9 mouse cellular contexts compared by ENCODE assay signal in the genomic region with DNA sequence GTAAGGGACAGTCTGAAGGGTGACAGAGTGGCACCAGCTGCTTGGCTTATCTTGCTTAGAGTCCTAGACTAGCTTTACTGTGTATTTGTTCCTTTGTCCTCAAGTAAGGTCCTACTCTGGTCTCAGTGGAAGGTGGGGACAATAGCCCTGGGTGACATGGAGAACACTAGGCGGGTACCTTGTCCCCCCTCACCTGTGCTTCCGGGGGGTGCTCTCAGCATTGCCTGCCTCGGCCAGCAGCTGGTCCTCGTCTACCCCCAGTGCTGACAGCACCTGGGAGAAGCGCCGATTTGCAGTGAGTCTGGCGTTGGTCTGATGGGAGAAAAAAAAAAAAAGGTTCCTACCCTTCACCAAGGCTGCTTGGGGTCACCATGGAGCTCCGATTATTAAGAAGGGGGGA. TPM values are rescaled to one million over a fixed set of nuclear protein-coding genes. Genes with fewer than 3 reads are reported as not detected.
DNase-seq lines count a peak whose midpoint lies in the region; ATAC-seq and TF ChIP-seq lines count a peak whose summit lies in the region.
"Had no signal": no experiment of that assay in that cellular context is flagged by ENCODE, and none has a peak within 500 bp of the region (broad histone marks: within the 10 kb centered on the region; RNA-seq: fewer than 3 reads in every experiment).

No protein-coding gene starts in this region.

- 54% methylated on average over 8 of the region's 8 CpGs for WGBS in heart, embryonic 11.5 days (ENCODE audit: insufficient replicate concordance)
- 89% methylated on average over 8 of the region's 8 CpGs for WGBS in neural tube, embryonic 11.5 days
- WGBS in limb, embryonic 14.5 days, result 74% methylated on average over 8 of the region's 8 CpGs

- H3K4me3 ChIP-seq in heart, embryonic 11.5 days (ENCODE audit: low read depth, low read length), result peak overlapping the region; percentile 100; the same call in 1 of the 2 replicates
- H3K4me3 ChIP-seq in neural tube, embryonic 11.5 days (ENCODE audit: low read depth, low read length), result 0 out of 2 replicates have a peak overlapping the region, but pooled peaks have one; percentile 94
- peak overlapping the region; percentile 99 for H3K4me3 ChIP-seq in limb, embryonic 14.5 days (replicated peaks; ENCODE audit: low read length)

- peak overlapping the region; percentile 94 for H3K4me2 ChIP-seq in heart, embryonic 11.5 days
- H3K4me2 ChIP-seq in neural tube, embryonic 11.5 days (ENCODE audit: low read depth), result no peak overlapping the region
- H3K4me2 ChIP-seq in limb, embryonic 14.5 days (replicated peaks; ENCODE audit: low read depth, low read length, severe bottlenecking), result peak overlapping the region; percentile 84

- H3K4me1 ChIP-seq in heart, embryonic 11.5 days (ENCODE audit: control insufficient read depth, insufficient read depth, low read length), result peaks cover 23% of the 10 kb centered on the region
- peaks cover 24% of the 10 kb centered on the region for H3K4me1 ChIP-seq in neural tube, embryonic 11.5 days (ENCODE audit: control insufficient read depth, insufficient read depth, low read length)
- H3K4me1 ChIP-seq in limb, embryonic 14.5 days (ENCODE audit: control insufficient read depth, insufficient read depth, low read length), result peaks cover 23% of the 10 kb centered on the region

- no peaks in the 10 kb centered on the region for H3K9me3 ChIP-seq in heart, embryonic 11.5 days (replicated peaks; ENCODE audit: control insufficient read depth, low read length)
- H3K9me3 ChIP-seq in neural tube, embryonic 11.5 days (ENCODE audit: control insufficient read depth, low read length), result no peaks in the 10 kb centered on the region
- H3K9me3 ChIP-seq in limb, embryonic 14.5 days (ENCODE audit: control insufficient read depth, low read length), result no peaks in the 10 kb centered on the region

- 0 out of 2 replicates have a peak, but pooled peaks cover 2% of the 10 kb centered on the region for H3K36me3 ChIP-seq in heart, embryonic 11.5 days (ENCODE audit: control insufficient read depth, insufficient read depth, low read length)
- no peaks in the 10 kb centered on the region for H3K36me3 ChIP-seq in neural tube, embryonic 11.5 days (ENCODE audit: control insufficient read depth, insufficient read depth, low read length)
- peaks cover 4% of the 10 kb centered on the region for H3K36me3 ChIP-seq in limb, embryonic 14.5 days (ENCODE audit: control insufficient read depth, insufficient read depth, low read length)

- no peaks in the 10 kb centered on the region for H3K27me3 ChIP-seq in heart, embryonic 11.5 days (ENCODE audit: control insufficient read depth, insufficient read depth, low read length)
- H3K27me3 ChIP-seq in neural tube, embryonic 11.5 days (ENCODE audit: control insufficient read depth, insufficient read depth, low read length), result no peaks in the 10 kb centered on the region
- no peaks in the 10 kb centered on the region for H3K27me3 ChIP-seq in limb, embryonic 14.5 days (ENCODE audit: control insufficient read depth, insufficient read depth, low read length)

- ATAC-seq in heart, embryonic 11.5 days (replicated peaks; ENCODE audit: insufficient number of reproducible peaks, low FRiP score, low TSS enrichment), result no peak
- ATAC-seq in neural tube, embryonic 11.5 days (ENCODE audit: insufficient read depth, low FRiP score, low TSS enrichment), result no peak
- ATAC-seq in limb, embryonic 14.5 days (ENCODE audit: low FRiP score, low read depth), result no peak

- H3K9ac ChIP-seq in heart, embryonic 11.5 days (ENCODE audit: low read depth, low read length), result peak overlapping the region; percentile 96; the same call in 1 of the 2 replicates
- no peak overlapping the region; the same call in 1 of the 2 replicates for H3K9ac ChIP-seq in neural tube, embryonic 11.5 days (ENCODE audit: low read length)
- peak overlapping the region; percentile 91 for H3K9ac ChIP-seq in limb, embryonic 14.5 days (ENCODE audit: low read depth, low read length, severe bottlenecking)

- no peak for TF ChIP-seq POLR2A in limb, embryonic 14.5 days (IDR thresholded peaks at IDR 0.05; ENCODE audit: borderline replicate concordance, extremely low read depth, insufficient read depth, insufficient read length)

- no peak overlapping the region for H3K27ac ChIP-seq in heart, embryonic 11.5 days (ENCODE audit: low read depth, low read length)
- H3K27ac ChIP-seq in neural tube, embryonic 11.5 days (ENCODE audit: low read depth, low read length), result no peak overlapping the region
- H3K27ac ChIP-seq in limb, embryonic 14.5 days (replicated peaks; ENCODE audit: low read depth, low read length), result no peak overlapping the region
- H3K27ac ChIP-seq: left cerebral cortex, adult 2 months had no signal

- DNase-seq in heart, adult 18-20 months, result no peak
- no peak for DNase-seq in neural tube, embryonic 11.5 days (ENCODE audit: low spot score)
- DNase-seq in neural tube, embryonic 10.5 days (ENCODE audit: extremely low spot score, low spot score), result no peak
- DNase-seq in limb, embryonic 14.5 days (ENCODE audit: low spot score), result no peak
- peak; percentile 58 for DNase-seq in thymus, postnatal 14 days
- no peak for DNase-seq in ovary, postnatal 14 days (ENCODE audit: low spot score)
- DNase-seq in lung, postnatal 4 days, result no peak

RNA-seq across cellular contexts. Expression of a gene that starts 1.9 kb away (rescaled TPM):
- polyA plus RNA-seq in heart, embryonic 11.5 days (2014; fragmentation: Nextera tagmentation; extraction: Ambion mirVana), result 39.0 and 44.5 TPM in 2 replicates
- total RNA-seq in heart, adult 18-20 months (2021), result 10 to 100 TPM; 47.8 to 48.1 TPM
- 78.5 and 79.9 TPM in 2 replicates for polyA plus RNA-seq in neural tube, embryonic 11.5 days (2014; fragmentation: Nextera tagmentation; extraction: Ambion mirVana)
- polyA plus RNA-seq in limb, embryonic 14.5 days (2012; rRNA removed), result 49.7 and 66.4 TPM in 2 replicates
- 67.1 and 76.1 TPM in 2 replicates for polyA plus RNA-seq in limb, embryonic 14.5 days (2014; fragmentation: Nextera tagmentation; extraction: Ambion mirVana)

RNA-seq across cellular contexts. Expression of a gene that starts 11.9 kb away (rescaled TPM):
- polyA plus RNA-seq in heart, embryonic 11.5 days (2014; fragmentation: Nextera tagmentation; extraction: Ambion mirVana), result 0.87 and 1.7 TPM in 2 replicates
- total RNA-seq in heart, adult 18-20 months (2021), result under 1 TPM in 1 of 2 experiments, not detected in 1; 0.59 TPM
- 0.31 TPM in 1 of 2 replicates, not detected in the other for polyA plus RNA-seq in neural tube, embryonic 11.5 days (2014; fragmentation: Nextera tagmentation; extraction: Ambion mirVana)
- polyA plus RNA-seq in limb, embryonic 14.5 days (2012; rRNA removed), result 0.13 and 0.14 TPM in 2 replicates
- polyA plus RNA-seq in limb, embryonic 14.5 days (2014; fragmentation: Nextera tagmentation; extraction: Ambion mirVana), result 0.18 TPM in 1 of 2 replicates, not detected in the other
- total RNA-seq: left cerebral cortex, adult 2 months had no signal

RNA-seq across cellular contexts. Expression of a gene that starts 23.4 kb away (rescaled TPM):
- polyA plus RNA-seq in heart, embryonic 11.5 days (2014; fragmentation: Nextera tagmentation; extraction: Ambion mirVana), result 443 and 453 TPM in 2 replicates
- total RNA-seq in heart, adult 18-20 months (2021), result 100 to 1,000 TPM; 121 to 125 TPM
- 440 and 442 TPM in 2 replicates for polyA plus RNA-seq in neural tube, embryonic 11.5 days (2014; fragmentation: Nextera tagmentation; extraction: Ambion mirVana)
- 222 and 265 TPM in 2 replicates for polyA plus RNA-seq in limb, embryonic 14.5 days (2012; rRNA removed)
- 411 and 420 TPM in 2 replicates for polyA plus RNA-seq in limb, embryonic 14.5 days (2014; fragmentation: Nextera tagmentation; extraction: Ambion mirVana)

RNA-seq across cellular contexts. Expression of a gene that starts 23.9 kb away (rescaled TPM):
- 45.3 and 49.4 TPM in 2 replicates for polyA plus RNA-seq in heart, embryonic 11.5 days (2014; fragmentation: Nextera tagmentation; extraction: Ambion mirVana)
- 10 to 100 TPM; 18.8 to 19.7 TPM for total RNA-seq in heart, adult 18-20 months (2021)
- polyA plus RNA-seq in neural tube, embryonic 11.5 days (2014; fragmentation: Nextera tagmentation; extraction: Ambion mirVana), result 71.5 and 77.3 TPM in 2 replicates
- polyA plus RNA-seq in limb, embryonic 14.5 days (2012; rRNA removed), result 39.4 and 41.8 TPM in 2 replicates
- 43.5 and 43.7 TPM in 2 replicates for polyA plus RNA-seq in limb, embryonic 14.5 days (2014; fragmentation: Nextera tagmentation; extraction: Ambion mirVana)

RNA-seq across cellular contexts. Expression of a gene that starts 34.4 kb away (rescaled TPM):
- 138 and 150 TPM in 2 replicates for polyA plus RNA-seq in heart, embryonic 11.5 days (2014; fragmentation: Nextera tagmentation; extraction: Ambion mirVana)
- total RNA-seq in heart, adult 18-20 months (2021), result 100 to 1,000 TPM; 301 to 320 TPM
- polyA plus RNA-seq in neural tube, embryonic 11.5 days (2014; fragmentation: Nextera tagmentation; extraction: Ambion mirVana), result 197 and 205 TPM in 2 replicates
- 163 and 236 TPM in 2 replicates for polyA plus RNA-seq in limb, embryonic 14.5 days (2012; rRNA removed)
- polyA plus RNA-seq in limb, embryonic 14.5 days (2014; fragmentation: Nextera tagmentation; extraction: Ambion mirVana), result 219 and 233 TPM in 2 replicates
